Mouse (Mus musculus): ENCODE data around the gene Sac3d1.

Gene Sac3d1

GRCm38 (mm10) chr19:6118677-6119185 lies 281 bp upstream of the Sac3d1 start:
- no peak for DNase-seq (ENCODE audit: low spot score)

- DNase-seq (ENCODE audit: low spot score), result no peak
Measured at GRCm38 (mm10) chr19:6117346-6117985, 984 bp downstream of the Sac3d1 start.

GRCm38 (mm10) chr19:6116113-6116850 lies 2.2 kb downstream of the Sac3d1 start:
- no peak for DNase-seq (ENCODE audit: low spot score)

- DNase-seq (ENCODE audit: low spot score), result no peak
Measured at GRCm38 (mm10) chr19:6113116-6113515, 5.3 kb downstream of the Sac3d1 start.

GRCm38 (mm10) chr19:6105586-6105985 lies 12.9 kb downstream of the Sac3d1 start, which contains the start of gene Naaladl1:
Gene Naaladl1 (plus strand): TSS chr19:6105782.
- DNase-seq (ENCODE audit: low spot score), result no peak

DNA sequence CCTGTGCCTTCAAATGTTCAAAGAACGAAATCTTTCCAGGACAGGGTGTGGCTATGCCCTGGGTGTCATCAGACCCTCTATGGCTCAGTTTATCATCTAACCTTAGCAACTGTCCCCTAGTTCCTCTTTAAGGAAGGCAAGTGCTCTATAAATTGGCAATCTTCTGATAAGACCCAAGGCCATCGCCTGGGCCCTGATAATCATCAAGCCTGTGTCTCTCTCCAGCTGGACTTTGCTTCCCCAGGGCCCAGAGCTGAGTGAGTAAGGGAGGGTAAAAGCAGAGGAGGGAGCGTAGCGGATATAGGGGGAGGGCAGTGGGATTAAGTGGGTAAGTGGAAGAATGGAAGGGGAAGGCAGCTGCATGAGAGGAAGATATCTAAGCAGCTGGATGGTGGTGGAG lies 14.0 kb downstream of the Sac3d1 start:
- no peak for DNase-seq (ENCODE audit: low spot score)

GRCm38 (mm10) chr19:6102169-6102853 lies 16.1 kb downstream of the Sac3d1 start:
- no peak for DNase-seq (ENCODE audit: low spot score)

DNA sequence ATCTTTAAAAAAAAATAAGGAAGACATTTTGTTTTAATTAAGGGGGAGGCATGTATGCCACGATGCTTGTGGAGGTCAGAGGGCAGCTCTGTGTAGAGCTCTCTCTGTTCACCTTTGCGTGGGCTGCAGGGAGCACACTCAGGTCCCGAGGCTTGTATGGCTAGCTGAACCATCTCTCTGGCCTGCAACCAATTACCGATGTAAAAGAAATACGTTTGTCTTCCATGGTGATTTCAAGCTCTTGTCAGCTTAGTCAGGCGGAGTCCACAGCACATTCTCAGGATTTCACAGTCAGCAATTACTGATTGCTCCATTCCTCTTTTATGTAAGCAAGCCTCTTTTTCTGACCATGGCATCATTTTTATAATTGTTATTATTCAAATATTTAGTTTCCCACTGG lies 17.3 kb downstream of the Sac3d1 start:
- no peak for DNase-seq (ENCODE audit: low spot score)

- DNase-seq (ENCODE audit: low spot score), result no peak
Measured at GRCm38 (mm10) chr19:6097847-6098246, 20.6 kb downstream of the Sac3d1 start.

DNA sequence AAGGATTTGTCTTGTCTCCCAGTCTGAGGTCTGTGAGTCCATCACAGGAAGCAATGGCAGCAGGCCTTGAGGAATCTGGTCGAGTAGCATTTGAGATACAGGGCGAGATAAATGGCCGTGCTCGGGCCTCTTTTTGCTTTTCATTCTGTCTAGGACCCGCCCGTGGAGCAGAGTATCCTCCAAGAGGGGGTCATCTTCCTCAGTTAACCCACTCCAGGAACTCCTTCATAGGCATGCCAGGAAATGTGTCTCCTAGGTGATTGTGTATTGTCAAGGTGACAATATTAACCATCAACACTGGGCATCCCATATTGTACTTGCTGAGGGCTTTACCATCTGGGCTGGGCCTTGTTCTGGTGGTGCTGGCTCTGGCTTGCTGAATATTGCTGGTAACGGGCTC lies 24.3 kb downstream of the Sac3d1 start, which contains the start of gene AC131692.1:
Gene AC131692.1 (plus strand): TSS at position 301 of the 400 bp plus-strand sequence.
- no peak for DNase-seq (ENCODE audit: low spot score)

- no peak for DNase-seq (ENCODE audit: low spot score)
Measured at GRCm38 (mm10) chr19:6088841-6089240, 29.6 kb downstream of the Sac3d1 start.

DNA sequence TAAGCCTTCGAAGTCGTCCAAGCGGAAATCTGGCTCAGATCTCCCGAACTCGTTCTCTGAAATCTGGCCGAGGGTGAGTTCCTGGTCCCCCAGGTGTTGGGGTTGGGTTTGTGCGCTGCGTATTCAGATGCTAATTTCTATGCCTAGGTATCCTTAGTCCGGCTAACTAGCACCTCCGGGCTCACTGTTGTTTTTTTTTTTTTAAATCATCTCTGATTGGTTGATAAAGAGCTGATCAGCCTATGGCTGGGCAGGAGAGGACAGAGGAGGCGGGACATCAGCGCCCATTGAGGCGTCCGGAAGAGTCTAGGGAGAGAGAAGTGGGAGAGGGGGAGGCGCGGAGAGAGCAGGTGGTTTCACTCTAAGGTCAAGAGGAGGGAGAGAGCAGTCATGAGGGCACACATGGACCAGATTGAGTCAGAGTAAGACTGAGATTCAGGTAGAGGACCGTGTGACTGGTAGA lies 33.0 kb downstream of the Sac3d1 start:
- no peak for DNase-seq (ENCODE audit: low spot score)

GRCm38 (mm10) chr19:6084478-6085248 lies 33.8 kb downstream of the Sac3d1 start, which contains the start of the genes Zfpl1 and Cdca5:
Gene Zfpl1 (minus strand): TSS chr19:6084956.
Gene Cdca5 (plus strand): TSS chr19:6084983.
- DNase-seq (ENCODE audit: low spot score), result peak; percentile 96

DNA sequence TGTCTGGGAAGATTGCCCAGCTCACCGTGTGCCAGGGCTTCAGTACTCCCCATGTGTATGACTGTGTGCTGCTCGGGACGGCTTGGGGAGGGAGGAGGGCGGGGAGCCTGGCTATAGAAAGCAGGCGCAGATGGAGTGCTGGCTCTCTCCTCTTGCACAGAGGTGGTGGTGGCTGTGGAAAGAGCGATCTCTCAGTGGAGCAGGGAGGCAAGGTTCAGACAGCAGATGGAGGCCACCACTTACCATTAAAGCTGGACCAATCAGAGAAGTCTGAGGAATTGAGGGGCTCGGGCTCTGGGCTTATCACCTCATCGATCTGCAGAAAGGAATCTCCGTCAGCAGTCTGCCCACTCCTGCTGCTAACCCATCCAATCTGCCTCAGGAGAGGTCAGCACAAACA lies 36.3 kb downstream of the Sac3d1 start, which contains the start of gene Gm28374:
Gene Gm28374 (minus strand): TSS at position 101 of the 400 bp plus-strand sequence.
- no peak for DNase-seq (ENCODE audit: low spot score)

- no peak for DNase-seq (ENCODE audit: low spot score)
Measured at GRCm38 (mm10) chr19:6079983-6080480, 38.4 kb downstream of the Sac3d1 start, which contains the start of gene Tmem262. Gene Tmem262 (plus strand): TSS chr19:6080033.

GRCm38 (mm10) chr19:6076564-6077393 lies 41.7 kb downstream of the Sac3d1 start, which contains the start of gene Vps51:
Gene Vps51 (minus strand): TSS chr19:6077231.
- peak; percentile 76 for DNase-seq (ENCODE audit: low spot score)

- DNase-seq (ENCODE audit: low spot score), result no peak
Measured at GRCm38 (mm10) chr19:6073889-6074288, 44.6 kb downstream of the Sac3d1 start.

DNA sequence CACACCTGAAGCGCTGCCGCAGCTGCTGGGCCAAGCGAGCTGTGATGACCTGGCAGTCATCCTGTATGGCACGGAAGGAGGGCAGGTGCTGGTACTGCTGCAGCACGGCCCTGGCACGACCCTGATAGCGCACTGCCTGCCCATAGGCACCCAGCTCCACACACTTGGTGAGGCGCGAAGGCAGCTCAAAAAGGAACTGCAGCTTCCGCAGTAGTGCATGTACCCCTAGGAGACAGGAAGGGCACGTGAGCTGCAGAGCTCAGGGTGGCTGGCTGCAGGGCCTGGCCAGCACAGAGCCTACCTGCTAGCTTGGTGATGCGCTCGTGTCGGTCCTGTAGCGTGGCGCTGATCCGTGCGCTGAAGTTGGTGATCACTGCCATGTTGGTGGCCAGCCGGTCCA lies 47.2 kb downstream of the Sac3d1 start:
- no peak for DNase-seq (ENCODE audit: low spot score)

DNA sequence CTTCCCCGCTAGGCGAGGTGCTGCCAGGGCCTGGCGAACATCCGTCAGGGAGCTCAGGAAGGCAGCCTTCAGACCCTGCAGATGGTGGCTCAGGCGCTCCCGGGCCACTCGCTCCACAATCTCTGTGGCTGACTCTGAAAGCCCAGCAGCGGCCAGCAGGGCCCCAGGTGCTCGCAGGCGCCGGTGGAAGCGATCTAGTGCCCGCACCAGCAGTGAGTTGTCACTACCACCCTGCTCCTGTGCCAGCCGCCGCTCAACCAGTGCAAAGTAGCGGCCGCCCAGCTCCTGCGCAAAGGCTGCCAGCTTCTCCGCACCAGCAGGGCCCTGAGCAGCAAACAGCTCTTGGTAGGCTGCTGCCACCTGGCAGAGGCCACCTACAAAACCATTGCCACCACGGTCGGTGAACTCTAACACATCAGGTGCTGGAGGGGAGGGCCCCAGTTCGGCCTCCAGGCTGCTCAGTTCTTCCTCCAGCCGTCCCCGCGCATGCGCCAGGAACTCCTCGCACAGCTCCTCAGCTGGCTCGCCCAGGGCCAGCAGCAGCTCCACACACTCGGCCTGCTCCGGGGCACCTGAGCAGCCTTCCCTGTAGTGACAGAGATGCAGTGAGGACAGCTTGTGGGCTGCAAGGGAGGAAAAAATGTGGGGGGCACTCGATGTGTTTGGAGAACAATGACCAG lies 47.7 kb downstream of the Sac3d1 start:
- DNase-seq (ENCODE audit: low spot score), result no peak

DNA sequence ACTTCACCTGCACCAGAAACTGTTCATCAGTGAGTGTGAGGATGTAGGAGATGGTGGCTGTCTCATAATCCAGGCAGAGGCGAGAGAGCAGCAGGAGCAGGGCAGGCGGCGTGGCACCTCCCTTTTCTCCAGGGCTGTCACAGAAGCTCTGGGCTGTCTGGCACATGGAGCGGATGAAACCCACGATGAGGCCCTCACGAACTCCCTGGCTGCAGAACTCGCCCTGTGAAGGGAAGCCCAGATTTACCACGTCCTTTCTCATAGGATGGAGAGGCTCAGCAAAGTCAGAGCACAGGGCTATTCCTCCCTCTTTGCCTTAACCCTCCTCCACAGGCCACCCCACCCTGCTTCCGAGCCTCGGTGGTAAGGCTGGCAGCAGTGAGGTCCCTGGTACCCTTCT lies 48.6 kb downstream of the Sac3d1 start:
- DNase-seq (ENCODE audit: low spot score), result no peak
